Mouse (Mus musculus) midbrain, embryonic 14.5 days (tissue): ENCODE data around the gene Jph3. TPM values are rescaled to one million over a fixed set of nuclear protein-coding genes. Genes with fewer than 3 reads are reported as not detected.
A peak's percentile ranks its signal among the peaks of the same experiment; 100 is the strongest.

Experiments used
- ATAC-seq: fragments of 200-750 bp; cut with Nextera tagmentation; 2 replicates; pipeline ENCODE4 v1.8.0; 2017; ENCODE audit warnings: moderate number of reproducible peaks, moderate library complexity; ENCODE audit not compliant: low FRiP score, low TSS enrichment
- DNase-seq: peaks from one replicate; pipeline ENCODE4 v3.0.0-alpha.2; 2015
- H3K27ac ChIP-seq: fragments of 300-500 bp; sonication (generic); replicated peaks from 2 replicates; pipeline ENCODE4 v1.5.1; 2014; ENCODE audit warnings: mild to moderate bottlenecking, low read depth, low read length, moderate library complexity
- H3K27me3 ChIP-seq: fragments of 300-500 bp; sonication (generic); 2 replicates; pipeline ENCODE4 v1.6.1; 2014; ENCODE audit warnings: low read length, control low read depth, mixed read lengths; ENCODE audit not compliant: control insufficient read depth, insufficient read depth
- H3K36me3 ChIP-seq: fragments of 300-500 bp; sonication (generic); 2 replicates; pipeline ENCODE4 v1.6.1; 2014; ENCODE audit warnings: low read length, control low read depth; ENCODE audit not compliant: control insufficient read depth, insufficient read depth
- H3K4me1 ChIP-seq: fragments of 300-500 bp; sonication (generic); 2 replicates; pipeline ENCODE4 v1.6.1; 2014; ENCODE audit warnings: mild to moderate bottlenecking, antibody characterized with exemption, low read length, control low read depth; ENCODE audit not compliant: control insufficient read depth, insufficient read depth
- H3K4me2 ChIP-seq: fragments of 300-500 bp; sonication (generic); 2 replicates; pipeline ENCODE4 v1.6.1; 2014; ENCODE audit warnings: mild to moderate bottlenecking, low read length, moderate library complexity
- H3K4me3 ChIP-seq: fragments of 300-500 bp; sonication (generic); replicated peaks from 2 replicates; pipeline ENCODE4 v1.5.1; 2014; ENCODE audit warnings: low read depth, low read length
- H3K9ac ChIP-seq: fragments of 300-500 bp; sonication (generic); replicated peaks from 2 replicates; pipeline ENCODE4 v1.6.1; 2014; ENCODE audit warnings: mild to moderate bottlenecking, low read length, moderate library complexity
- H3K9me3 ChIP-seq: fragments of 300-500 bp; sonication (generic); 2 replicates; pipeline ENCODE4 v1.6.1; 2016; ENCODE audit warnings: low read length, control low read depth, mixed read lengths; ENCODE audit not compliant: control insufficient read depth
- WGBS: fragments of 180-500 bp; shearing (Covaris S2); extraction: QIAGEN DNeasy Blood & Tissue Kit; methylation state at CpG from one replicate; pipeline ENCODE4 v1.1.7; 2014; 5-methylcytosine and 5-hydroxymethylcytosine counted together
- polyA plus RNA-seq: library from polyadenylated mRNA; unstranded; fragments of >200 nt; fragmentation: Nextera tagmentation; extraction: Ambion mirVana; gene quantifications from 2 replicates; pipeline ENCODE4 v1.2.1, GENCODE M21; 2014

Jph3 gene
- polyA plus RNA-seq, 1 experiment from 2014 or later: 73.5 TPM

- H3K27me3 ChIP-seq: no peaks in the 10 kb centered on the region
- DNase-seq (no peak), ATAC-seq (no peak)
- H3K4me3 ChIP-seq: no peak overlapping the region
- H3K27ac ChIP-seq: 0 out of 2 replicates have a peak overlapping the region, but pooled peaks have one; percentile 32
- no peaks in the 10 kb centered on the region for H3K9me3 ChIP-seq
- H3K9ac ChIP-seq: no peak overlapping the region
- WGBS: 88% methylated on average over 6 of the region's 6 CpGs
- H3K4me1 ChIP-seq: peaks cover 11% of the 10 kb centered on the region
- H3K36me3 ChIP-seq: no peaks in the 10 kb centered on the region
- H3K4me2 ChIP-seq: no peak overlapping the region
These were observed 33.7 kb upstream of the Jph3 start for GRCm38 (mm10) chr8:121695585-121696184.

DNA sequence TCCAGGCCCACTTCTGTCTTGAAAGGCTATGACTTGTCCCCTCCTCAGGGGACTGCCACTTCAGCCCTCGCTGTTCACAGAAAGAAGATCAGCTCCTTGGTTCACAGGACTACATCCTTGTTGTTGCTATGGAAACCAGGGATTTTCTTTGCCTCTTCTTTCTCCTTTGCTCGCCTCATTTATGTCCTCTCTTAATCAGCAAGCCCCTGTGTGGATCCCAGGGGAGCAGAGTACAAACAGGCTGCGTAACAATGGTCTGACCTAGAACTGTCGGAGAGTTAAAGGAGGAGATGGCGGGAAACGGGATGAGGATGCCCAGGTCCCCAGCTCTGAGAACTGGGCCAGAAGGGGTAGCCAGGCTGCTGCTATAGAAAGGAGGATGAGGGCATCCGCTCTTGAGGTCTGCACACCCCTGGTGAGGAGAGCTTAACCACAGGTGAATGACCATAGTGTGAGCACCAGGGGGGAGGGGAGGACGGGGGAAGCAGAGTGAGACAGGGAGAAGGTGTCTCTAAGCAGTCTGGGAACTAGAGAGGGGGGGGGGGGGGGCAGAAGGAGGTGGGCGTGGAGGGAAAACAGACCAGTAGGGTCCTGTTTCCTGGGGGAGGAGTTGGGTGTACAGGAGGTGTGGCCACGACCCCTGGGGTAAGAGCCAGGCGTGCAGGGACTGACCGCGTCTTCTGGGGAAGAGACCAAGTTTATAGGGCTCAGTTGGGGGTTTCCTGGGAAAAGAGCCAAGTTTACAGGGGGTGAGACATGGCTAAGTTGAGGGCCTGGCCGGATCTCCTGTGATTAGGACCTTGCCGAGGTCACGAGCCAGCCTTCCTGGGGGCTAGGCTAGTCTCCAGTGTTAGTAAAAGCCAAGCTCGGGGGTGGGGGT lies 31.4 kb upstream of the Jph3 start:
- peak overlapping the region; percentile 74 for H3K27ac ChIP-seq
- H3K4me2 ChIP-seq: peak overlapping the region; percentile 36
- H3K9ac ChIP-seq: no peak overlapping the region; the same call in 1 of the 2 replicates
- peak; percentile 85 for DNase-seq
- WGBS: 2% methylated on average over 17 of the region's 17 CpGs
- ATAC-seq: peak; percentile 48
- peaks cover 11% of the 10 kb centered on the region for H3K4me1 ChIP-seq
- no peaks in the 10 kb centered on the region for H3K27me3 ChIP-seq
- peak overlapping the region; percentile 3; the same call in 1 of the 2 replicates for H3K4me3 ChIP-seq
- H3K9me3 ChIP-seq: no peaks in the 10 kb centered on the region
- H3K36me3 ChIP-seq: no peaks in the 10 kb centered on the region

- DNase-seq: peak; percentile 29
- Histone ChIP-seq H3K27ac (peak overlapping the region; percentile 74), H3K4me1 (peaks cover 11% of the 10 kb centered on the region), H3K9ac (no peak overlapping the region), H3K9me3 (no peaks in the 10 kb centered on the region), H3K4me2 (peak overlapping the region; percentile 36), H3K4me3 (peak overlapping the region; percentile 3; the same call in 1 of the 2 replicates), H3K27me3 (no peaks in the 10 kb centered on the region), H3K36me3 (no peaks in the 10 kb centered on the region)
- 5% methylated on average over 9 of the region's 9 CpGs for WGBS
- ATAC-seq: no peak; the same call in 1 of the 2 replicates
These were observed 30.8 kb upstream of the Jph3 start for GRCm38 (mm10) chr8:121698615-121699101.

- no peak for DNase-seq
- H3K4me2 ChIP-seq: no peak overlapping the region
- WGBS: 95% methylated on average over 2 of the region's 2 CpGs
- peaks cover 11% of the 10 kb centered on the region for H3K4me1 ChIP-seq
- no peak for ATAC-seq
- H3K9ac ChIP-seq: no peak overlapping the region
- H3K27ac ChIP-seq: no peak overlapping the region
- H3K9me3 ChIP-seq: no peaks in the 10 kb centered on the region
- no peaks in the 10 kb centered on the region for H3K27me3 ChIP-seq
- no peak overlapping the region for H3K4me3 ChIP-seq
- H3K36me3 ChIP-seq: no peaks in the 10 kb centered on the region
These were observed 29.5 kb upstream of the Jph3 start for GRCm38 (mm10) chr8:121699936-121700335.

GRCm38 (mm10) chr8:121705174-121705573 lies 24.2 kb upstream of the Jph3 start:
- ATAC-seq: no peak

DNA sequence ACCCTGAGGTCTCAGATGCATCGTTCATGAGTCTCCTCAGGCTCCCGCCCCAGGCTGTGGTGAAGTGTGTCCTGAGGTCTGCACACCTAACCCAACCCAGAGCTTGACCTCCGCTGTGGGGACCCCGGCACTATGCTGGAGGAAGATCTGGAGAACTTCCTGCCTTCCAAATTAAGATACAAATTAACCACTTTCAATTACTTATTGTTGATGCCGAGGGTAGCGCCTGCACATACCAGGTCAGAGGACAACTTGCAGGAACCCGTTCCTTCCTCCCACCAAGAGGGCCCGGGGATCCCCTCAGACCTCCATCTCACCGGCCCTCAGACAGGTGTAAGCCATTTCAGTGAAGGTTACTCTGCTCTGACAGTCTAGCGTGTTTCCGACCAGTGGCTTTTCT lies 22.5 kb upstream of the Jph3 start:
- ATAC-seq (no peak), DNase-seq (no peak)
- Histone ChIP-seq H3K27me3 (no peaks in the 10 kb centered on the region), H3K9me3 (no peaks in the 10 kb centered on the region), H3K4me2 (no peak overlapping the region), H3K36me3 (no peaks in the 10 kb centered on the region), H3K4me1 (no peaks in the 10 kb centered on the region), H3K27ac (no peak overlapping the region), H3K9ac (no peak overlapping the region), H3K4me3 (no peak overlapping the region)
- 89% methylated on average over 11 of the region's 11 CpGs for WGBS

More at GRCm38 (mm10) chr8:121705174-121705573, 24.2 kb upstream of the Jph3 start:
- 66% methylated on average over 3 of the region's 3 CpGs for WGBS
- H3K4me3 ChIP-seq: no peak overlapping the region
- H3K36me3 ChIP-seq: no peaks in the 10 kb centered on the region
- no peaks in the 10 kb centered on the region for H3K9me3 ChIP-seq
- no peak overlapping the region for H3K27ac ChIP-seq
- no peaks in the 10 kb centered on the region for H3K27me3 ChIP-seq
- H3K9ac ChIP-seq: no peak overlapping the region
- no peak for DNase-seq
- H3K4me2 ChIP-seq: no peak overlapping the region
- H3K4me1 ChIP-seq: no peaks in the 10 kb centered on the region

- no peaks in the 10 kb centered on the region for H3K27me3 ChIP-seq
- ATAC-seq (no peak), DNase-seq (no peak)
- H3K4me3 ChIP-seq: no peak overlapping the region
- H3K4me1 ChIP-seq: no peaks in the 10 kb centered on the region
- no peak overlapping the region for H3K27ac ChIP-seq
- H3K4me2 ChIP-seq: no peak overlapping the region
- H3K36me3 ChIP-seq: no peaks in the 10 kb centered on the region
- no peak overlapping the region for H3K9ac ChIP-seq
- H3K9me3 ChIP-seq: no peaks in the 10 kb centered on the region
- 25% methylated on average over 6 of the region's 6 CpGs for WGBS
These were observed 21.0 kb upstream of the Jph3 start for GRCm38 (mm10) chr8:121708406-121708805.

GRCm38 (mm10) chr8:121717502-121717901 lies 11.9 kb upstream of the Jph3 start:
- H3K9ac ChIP-seq: peak overlapping the region; percentile 36; the same call in 1 of the 2 replicates
- 41% methylated on average over 14 of the region's 14 CpGs for WGBS
- ATAC-seq: peak; percentile 22; the same call in 1 of the 2 replicates

More at GRCm38 (mm10) chr8:121717502-121717901, 11.9 kb upstream of the Jph3 start:
- Histone ChIP-seq H3K4me3 (peak overlapping the region; percentile 19; the same call in 1 of the 2 replicates), H3K36me3 (no peaks in the 10 kb centered on the region), H3K27ac (peak overlapping the region; percentile 65), H3K4me2 (peak overlapping the region; percentile 48), H3K9me3 (no peaks in the 10 kb centered on the region), H3K27me3 (no peaks in the 10 kb centered on the region), H3K4me1 (0 out of 2 replicates have a peak, but pooled peaks cover 7% of the 10 kb centered on the region)
- no peak for DNase-seq
